Mouse (Mus musculus): Measurements from ENCODE around the gene Slco1a4. TPM values are rescaled to one million over a fixed set of nuclear protein-coding genes. Genes with fewer than 3 reads are reported as not detected.

The Slco1a4 gene
- polyA plus RNA-seq, 1 experiment from 2014 or later = not detected

GRCm38 (mm10) chr6:141773710-141774109 is 82.3 kb downstream of the Slco1a4 start, which contains the start of gene Gm5724:
TSS of gene Gm5724 (minus strand) at chr6:141773810.
- 88% methylated on average over 3 of the region's 3 CpGs for WGBS
- no peaks in the 10 kb centered on the region for H3K4me1 ChIP-seq
- no peak within 1 kb of the TSS for H3K27ac ChIP-seq
- no peaks in the 10 kb centered on the region for H3K36me3 ChIP-seq (replicated peaks)
- no peaks in the 10 kb centered on the region for H3K27me3 ChIP-seq (ENCODE audit: poor library complexity, severe bottlenecking)
- no peak for DNase-seq (ENCODE audit: extremely low spot score, low spot score)
- H3K9me3 ChIP-seq = no peaks in the 10 kb centered on the region
- no peak within 1 kb of the TSS for H3K4me3 ChIP-seq

Other genes starting within 250 kb of the Slco1a4 start
- gene Slco1b2, start 226.7 kb downstream of the Slco1a4 start, polyA plus RNA-seq (2016; fragmentation: Nextera tagmentation; extraction: Ambion mirVana) = not detected in 2 replicates
- not detected in 2 replicates for gene Gm5724, start 82.4 kb downstream of the Slco1a4 start, polyA plus RNA-seq (2016; fragmentation: Nextera tagmentation; extraction: Ambion mirVana)
- gene Slco1a1, start 90.8 kb upstream of the Slco1a4 start, polyA plus RNA-seq (2016; fragmentation: Nextera tagmentation; extraction: Ambion mirVana) = not detected in 2 replicates
- not detected in 2 replicates for gene Gm6614, start 155.2 kb upstream of the Slco1a4 start, polyA plus RNA-seq (2016; fragmentation: Nextera tagmentation; extraction: Ambion mirVana)